Mouse (Mus musculus) midbrain, embryonic 11.5 days (tissue): Measurements from ENCODE around the gene Kcna10. TPM values are rescaled to one million over a fixed set of nuclear protein-coding genes. Genes with fewer than 3 reads are reported as not detected.

Experiments used
- ATAC-seq: fragments of 200-750 bp; cut with Nextera tagmentation; 2 replicates; pipeline ENCODE4 v1.8.0; 2017; ENCODE audit warnings: moderate TSS enrichment, moderate library complexity; ENCODE audit not compliant: low FRiP score
- DNase-seq: peaks from one replicate; pipeline ENCODE4 v3.0.0; 2015; ENCODE audit warnings: low spot score; ENCODE audit errors: missing footprints
- H3K27ac ChIP-seq: fragments of 300-500 bp; sonication (generic); 2 replicates; pipeline ENCODE4 v1.5.1; 2014; ENCODE audit warnings: low read depth, low read length
- H3K27me3 ChIP-seq: fragments of 300-500 bp; sonication (generic); 2 replicates; pipeline ENCODE4 v1.6.1; 2014; ENCODE audit warnings: mild to moderate bottlenecking, low read length, moderate library complexity, mixed read lengths; ENCODE audit not compliant: control insufficient read depth, insufficient read depth
- H3K36me3 ChIP-seq: fragments of 300-500 bp; sonication (generic); 2 replicates; pipeline ENCODE4 v1.6.1; 2014; ENCODE audit warnings: mild to moderate bottlenecking, low read length, moderate library complexity, mixed read lengths; ENCODE audit not compliant: control insufficient read depth, insufficient read depth
- H3K4me1 ChIP-seq: fragments of 300-500 bp; sonication (generic); 2 replicates; pipeline ENCODE4 v1.6.1; 2014; ENCODE audit warnings: low read length; ENCODE audit not compliant: control insufficient read depth, insufficient read depth
- H3K4me2 ChIP-seq: fragments of 300-500 bp; sonication (generic); 2 replicates; pipeline ENCODE4 v1.6.1; 2014; ENCODE audit warnings: mild to moderate bottlenecking, moderate library complexity
- H3K4me3 ChIP-seq: fragments of 300-500 bp; sonication (generic); 2 replicates; pipeline ENCODE4 v1.5.1; 2014; ENCODE audit warnings: low read depth, low read length
- H3K9ac ChIP-seq: fragments of 300-500 bp; sonication (generic); 2 replicates; pipeline ENCODE4 v1.6.1; 2014; ENCODE audit warnings: low read length
- H3K9me3 ChIP-seq: fragments of 300-500 bp; sonication (generic); 2 replicates; pipeline ENCODE4 v1.6.1; 2016; ENCODE audit warnings: low read length; ENCODE audit not compliant: control insufficient read depth
- WGBS: fragments of 180-500 bp; shearing (Covaris S2); extraction: QIAGEN DNeasy Blood & Tissue Kit; methylation state at CpG from one replicate; pipeline ENCODE4 v1.1.7; 2014; 5-methylcytosine and 5-hydroxymethylcytosine counted together
- polyA plus RNA-seq: library from polyadenylated mRNA; unstranded; fragments of >200 nt; fragmentation: Nextera tagmentation; extraction: Ambion mirVana; gene quantifications from 2 replicates; pipeline ENCODE4 v1.2.1, GENCODE M21; 2014

Kcna10 gene
- polyA plus RNA-seq, 1 experiment from 2014 or later, result not detected

DNA sequence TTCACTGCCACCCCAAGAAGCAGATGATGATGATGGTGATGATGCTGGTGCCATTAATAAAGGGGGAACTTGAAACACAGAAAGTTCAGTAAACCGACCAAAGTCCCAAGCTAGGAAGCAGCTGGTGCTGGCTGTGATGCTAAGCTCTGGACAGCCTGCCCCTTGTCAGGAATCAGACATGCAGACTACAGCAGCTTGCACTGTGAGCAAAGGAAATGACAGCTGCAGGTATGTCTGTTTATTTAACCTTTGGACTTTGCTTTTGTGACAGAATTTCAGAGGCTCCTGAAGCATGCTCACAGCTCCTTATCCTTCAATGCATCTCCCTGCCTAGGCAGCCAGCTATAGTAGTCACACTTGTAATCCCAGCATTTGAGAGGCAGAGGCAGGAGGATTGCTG is 47.7 kb downstream of the Kcna10 start, which contains the start of gene A630076J17Rik:
TSS of gene A630076J17Rik (plus strand) at position 88 of the 400 bp plus-strand sequence.
- Histone ChIP-seq H3K36me3 (no peaks in the 10 kb centered on the region), H3K9ac (no peak within 1 kb of the TSS), H3K9me3 (no peaks in the 10 kb centered on the region), H3K4me2 (no peak within 1 kb of the TSS), H3K4me1 (no peaks in the 10 kb centered on the region), H3K4me3 (no peak within 1 kb of the TSS), H3K27me3 (no peaks in the 10 kb centered on the region), H3K27ac (no peak within 1 kb of the TSS)
- 67% methylated on average over 1 of the region's 1 CpGs for WGBS
- no peak for ATAC-seq
- DNase-seq, result no peak

GRCm38 (mm10) chr3:107231202-107231601 is 48.3 kb downstream of the Kcna10 start:
- Histone ChIP-seq H3K27ac (no peak overlapping the region), H3K9ac (no peak overlapping the region), H3K27me3 (no peaks in the 10 kb centered on the region), H3K4me1 (no peaks in the 10 kb centered on the region), H3K9me3 (no peaks in the 10 kb centered on the region), H3K4me2 (no peak overlapping the region), H3K4me3 (no peak overlapping the region), H3K36me3 (no peaks in the 10 kb centered on the region)
- ATAC-seq (no peak), DNase-seq (no peak)
- 73% methylated on average over 4 of the region's 4 CpGs for WGBS

- 7% methylated on average over 11 of the region's 11 CpGs for WGBS
- Histone ChIP-seq H3K27ac (no peak overlapping the region), H3K9me3 (no peaks in the 10 kb centered on the region), H3K27me3 (no peaks in the 10 kb centered on the region), H3K4me1 (no peaks in the 10 kb centered on the region), H3K36me3 (no peaks in the 10 kb centered on the region), H3K9ac (peak overlapping the region; percentile 24; the same call in 1 of the 2 replicates), H3K4me2 (no peak overlapping the region), H3K4me3 (no peak overlapping the region)
- peak; percentile 66 for ATAC-seq
- peak; percentile 99 for DNase-seq
Measured at GRCm38 (mm10) chr3:107233351-107233813, 50.5 kb downstream of the Kcna10 start.

DNA sequence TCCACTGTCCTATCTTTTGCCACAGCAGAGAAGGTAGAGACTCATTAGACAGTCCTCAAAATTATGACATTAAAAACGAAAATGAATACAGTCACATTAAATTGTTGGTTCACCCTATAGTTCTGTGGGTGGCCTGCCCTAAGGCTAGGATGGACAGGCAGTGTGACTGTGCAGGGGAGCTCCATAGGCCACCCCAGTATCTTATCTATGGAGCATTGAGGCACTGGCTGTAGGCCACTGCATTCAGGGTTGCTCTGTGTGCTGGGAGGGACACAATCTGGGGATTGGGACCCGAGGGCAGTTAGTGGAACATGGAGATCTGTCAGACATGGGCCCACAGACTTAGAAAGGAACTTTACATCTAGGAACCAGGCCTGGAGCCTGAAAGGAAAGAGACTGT is 51.1 kb downstream of the Kcna10 start:
- Histone ChIP-seq H3K27me3 (no peaks in the 10 kb centered on the region), H3K4me1 (no peaks in the 10 kb centered on the region), H3K4me2 (no peak overlapping the region), H3K4me3 (no peak overlapping the region), H3K27ac (no peak overlapping the region), H3K9ac (no peak overlapping the region), H3K36me3 (no peaks in the 10 kb centered on the region), H3K9me3 (no peaks in the 10 kb centered on the region)
- DNase-seq (peak; percentile 64), ATAC-seq (peak; percentile 44; the same call in 1 of the 2 replicates)
- WGBS, result 23% methylated on average over 2 of the region's 2 CpGs

- Histone ChIP-seq H3K4me3 (no peak overlapping the region), H3K9ac (no peak overlapping the region), H3K4me1 (0 out of 2 replicates have a peak, but pooled peaks cover 2% of the 10 kb centered on the region), H3K27me3 (no peaks in the 10 kb centered on the region), H3K4me2 (no peak overlapping the region), H3K9me3 (no peaks in the 10 kb centered on the region), H3K36me3 (no peaks in the 10 kb centered on the region), H3K27ac (no peak overlapping the region)
- no peak for DNase-seq
- 57% methylated on average over 2 of the region's 2 CpGs for WGBS
- no peak for ATAC-seq
Measured at GRCm38 (mm10) chr3:107238051-107238450, 55.2 kb downstream of the Kcna10 start.

DNA sequence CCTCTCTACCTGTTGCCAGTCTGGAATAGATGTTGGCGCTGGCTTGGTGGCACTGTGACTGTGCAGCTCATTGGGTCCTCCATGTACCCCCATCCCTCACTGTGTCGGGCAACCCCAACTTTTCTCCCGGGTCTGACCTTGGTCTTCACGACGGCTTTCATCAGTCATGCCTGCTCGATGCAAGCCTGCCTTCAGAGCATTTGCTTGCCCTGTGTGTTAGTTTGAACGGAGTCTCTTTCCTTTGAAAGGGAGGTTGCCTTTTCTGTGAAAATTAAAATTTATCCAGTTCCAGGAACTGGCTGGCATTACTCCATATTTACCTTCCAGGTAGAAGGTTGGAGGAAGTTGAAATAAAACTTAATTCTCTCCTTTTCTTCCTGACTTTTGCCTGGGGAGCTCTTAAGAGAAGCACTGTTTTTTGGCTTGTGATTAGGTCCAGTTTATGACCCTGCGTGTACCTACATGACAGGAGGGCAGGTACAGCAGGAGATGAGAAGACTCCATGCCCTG is 55.7 kb downstream of the Kcna10 start:
- H3K4me1 ChIP-seq, result 0 out of 2 replicates have a peak, but pooled peaks cover 2% of the 10 kb centered on the region
- DNase-seq (no peak), ATAC-seq (no peak)
- no peak overlapping the region for H3K4me3 ChIP-seq
- H3K36me3 ChIP-seq, result no peaks in the 10 kb centered on the region
- no peak overlapping the region for H3K27ac ChIP-seq
- no peaks in the 10 kb centered on the region for H3K27me3 ChIP-seq
- 91% methylated on average over 8 of the region's 8 CpGs for WGBS
- H3K9me3 ChIP-seq, result no peaks in the 10 kb centered on the region
- H3K4me2 ChIP-seq, result no peak overlapping the region
- H3K9ac ChIP-seq, result no peak overlapping the region

DNA sequence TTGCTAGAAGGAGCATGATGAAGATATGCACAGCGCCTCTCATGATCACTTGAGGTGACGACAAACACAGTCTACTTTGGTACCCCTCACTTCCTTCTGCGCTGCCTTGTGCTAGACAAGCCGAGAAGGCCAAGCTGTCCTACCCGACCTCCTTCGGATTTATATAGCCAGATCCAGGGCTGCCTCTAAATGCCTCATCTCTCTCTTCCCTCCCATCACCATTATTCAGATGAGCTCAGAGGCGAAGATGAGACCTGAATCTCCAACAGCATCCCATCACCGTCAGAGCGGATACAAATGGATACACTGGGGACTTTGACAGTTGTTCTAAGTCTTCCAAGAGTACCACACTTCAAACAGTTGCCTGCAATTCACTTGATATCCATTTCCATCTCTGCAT is 56.8 kb downstream of the Kcna10 start, which contains the start of gene Prok1:
TSS of gene Prok1 (minus strand) at position 101 of the 400 bp plus-strand sequence.
- H3K4me3 ChIP-seq, result no peak within 1 kb of the TSS
- 90% methylated on average over 9 of the region's 9 CpGs for WGBS

GRCm38 (mm10) chr3:107241389-107242094 is 58.7 kb downstream of the Kcna10 start:
- ATAC-seq (no peak), DNase-seq (no peak)
- WGBS, result 41% methylated on average over 14 of the region's 14 CpGs
- no peak overlapping the region for H3K27ac ChIP-seq
- no peak overlapping the region for H3K4me2 ChIP-seq
- no peaks in the 10 kb centered on the region for H3K9me3 ChIP-seq
- H3K4me3 ChIP-seq, result no peak overlapping the region
- H3K9ac ChIP-seq, result no peak overlapping the region
- H3K27me3 ChIP-seq, result no peaks in the 10 kb centered on the region
- H3K36me3 ChIP-seq, result no peaks in the 10 kb centered on the region
- H3K4me1 ChIP-seq, result 0 out of 2 replicates have a peak, but pooled peaks cover 2% of the 10 kb centered on the region

More for the DNA sequence above, 56.8 kb downstream of the Kcna10 start, which contains the start of gene Prok1:
- Histone ChIP-seq H3K9me3 (no peaks in the 10 kb centered on the region), H3K36me3 (no peaks in the 10 kb centered on the region), H3K27me3 (no peaks in the 10 kb centered on the region), H3K4me1 (0 out of 2 replicates have a peak, but pooled peaks cover 2% of the 10 kb centered on the region), H3K27ac (no peak within 1 kb of the TSS), H3K9ac (no peak within 1 kb of the TSS), H3K4me2 (no peak within 1 kb of the TSS)
- DNase-seq, result no peak
- no peak for ATAC-seq
